Mouse (Mus musculus) layer of hippocampus, postnatal 36 days (tissue): ENCODE results near the gene Gm8108. TPM values are rescaled to one million over a fixed set of nuclear protein-coding genes. Genes with fewer than 3 reads are reported as not detected.
"Not testable (repeated sequence)": the region's sequence is repeated elsewhere in the genome, so short reads cannot be mapped to it uniquely, and the experiment has no call there.

Source experiments
- DNase-seq, 2 experiments: peaks; one replicate each; pipeline ENCODE4 v3.0.0; 2022
- total RNA-seq, 2 experiments: library from RNA; stranded (reverse); gene quantifications; 2 replicates each; pipeline ENCODE4 v1.2.3; 2021

The Gm8108 gene
- 1 to 10 TPM; 6.4 to 7.8 TPM for total RNA-seq

GRCm38 (mm10) chr14:4110426-4110825, at the start of gene Gm8108:
TSS of gene Gm8108 (plus strand) at chr14:4110526.
- not testable (repeated sequence) for DNase-seq

- not testable (repeated sequence) for DNase-seq
Observed at GRCm38 (mm10) chr14:4083820-4084219, 26.5 kb upstream of the Gm8108 start, which contains the start of gene Gm3115. TSS of gene Gm3115 (plus strand) at chr14:4084120.

DNA sequence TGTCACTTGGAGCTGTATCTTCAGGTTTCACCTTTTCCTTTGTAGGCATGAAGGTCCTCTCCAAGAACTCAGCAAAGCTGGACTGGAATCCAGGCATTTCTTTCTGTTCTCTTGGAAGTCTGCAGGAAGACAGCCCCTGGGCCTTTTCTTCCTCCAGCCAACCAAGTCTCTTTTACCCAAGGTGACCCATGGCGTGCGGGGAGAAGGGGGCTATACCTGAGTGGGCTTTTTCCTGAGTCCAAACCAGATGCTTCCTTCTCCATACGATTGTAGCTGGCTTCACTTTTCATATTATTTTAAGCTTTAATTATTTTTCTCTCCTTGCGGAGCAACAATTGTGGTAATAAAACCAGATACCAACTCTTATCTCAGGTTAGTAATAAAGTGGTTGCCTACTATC, 31.3 kb downstream of the Gm8108 start:
- not testable (repeated sequence) for DNase-seq

GRCm38 (mm10) chr14:4164730-4165129, 54.4 kb downstream of the Gm8108 start, which contains the start of gene Gm3127:
TSS of gene Gm3127 (plus strand) at chr14:4165030.
- not testable (repeated sequence) for DNase-seq

- peak in 1 of 2 experiments; percentile 2 for DNase-seq
Observed at GRCm38 (mm10) chr14:4182030-4182429, 71.7 kb downstream of the Gm8108 start.

Other genes starting within 250 kb of the Gm8108 start
- gene Gm2916, start 226.4 kb upstream of the Gm8108 start, total RNA-seq, result not detected
- gene Gm3029, start 178.8 kb upstream of the Gm8108 start, total RNA-seq, result not detected
- under 1 TPM in 1 of 2 experiments, not detected in 1; 0.27 TPM for gene Gm3095, start 147.0 kb upstream of the Gm8108 start, total RNA-seq
- gene Gm3099, start 112.1 kb upstream of the Gm8108 start, total RNA-seq, result not detected
- 1 to 10 TPM; 3.8 to 7.6 TPM for gene Gm5796, start 86.6 kb upstream of the Gm8108 start, total RNA-seq
- under 1 TPM; 0.37 to 0.73 TPM for gene Gm3115, start 26.4 kb upstream of the Gm8108 start, total RNA-seq
- gene Gm3127, start 54.5 kb downstream of the Gm8108 start, total RNA-seq, result not detected
- 1 to 10 TPM in 1 of 2 experiments, under 1 TPM in 1; 0.58 to 1.3 TPM for gene Gm2974, start 72.0 kb downstream of the Gm8108 start, total RNA-seq
- not detected for gene Gm3138, start 139.1 kb downstream of the Gm8108 start, total RNA-seq
- under 1 TPM in 1 of 2 experiments, not detected in 1; 0.61 TPM for gene Gm3149, start 206.8 kb downstream of the Gm8108 start, total RNA-seq
- under 1 TPM; 0.82 to 0.91 TPM for gene 2610042L04Rik, start 224.2 kb downstream of the Gm8108 start, total RNA-seq